Mouse (Mus musculus): ENCODE data around the gene Slc39a11.

GRCm38 (mm10) chr11:113234432-113234831 is 415.4 kb downstream of the Slc39a11 start:
- TF ChIP-seq POLR2A (IDR thresholded peaks at IDR 0.05; ENCODE audit: borderline replicate concordance, control insufficient read depth, low read depth, low read length) (no peak), CTCF (IDR thresholded peaks at IDR 0.05; ENCODE audit: control insufficient read depth, insufficient read depth, low read length) (no peak)
